Mouse (Mus musculus): ENCODE data around the gene Itpkb. TPM values are rescaled to one million over a fixed set of nuclear protein-coding genes. Genes with fewer than 3 reads are reported as not detected.
A peak's percentile ranks its signal among the peaks of the same experiment; 100 is the strongest.

Gene Itpkb
- 36.8 and 40.6 TPM in 2 replicates for polyA plus RNA-seq (2012; ENCODE audit: insufficient read depth, low replicate concordance)

DNA sequence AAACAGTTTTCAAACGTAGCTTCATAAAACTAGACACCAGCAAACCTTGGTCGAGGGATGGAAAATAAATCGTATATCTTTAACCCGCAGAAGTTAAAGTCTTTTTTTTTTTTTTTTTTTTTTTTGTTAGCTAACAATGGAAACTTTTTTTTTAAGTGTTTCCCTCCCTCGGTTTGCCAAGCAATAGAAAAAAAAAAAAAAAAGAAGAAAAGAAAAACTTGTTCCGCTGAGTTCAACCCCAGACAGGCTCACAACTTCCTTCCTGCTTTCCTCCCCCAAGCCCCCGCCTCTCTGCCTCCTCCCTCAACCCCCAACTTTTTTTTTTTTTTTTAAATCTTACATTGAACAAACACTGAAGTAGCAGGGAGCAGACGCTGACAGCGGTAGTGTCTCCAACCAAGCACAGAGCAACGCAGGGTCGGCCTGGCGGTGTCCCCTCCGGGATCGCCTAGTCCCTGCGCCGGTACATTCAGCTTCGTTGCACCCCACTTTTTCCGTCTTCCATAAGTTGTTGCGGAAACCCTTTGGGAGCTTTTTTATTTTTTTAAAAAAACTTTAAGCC, at the start of gene Itpkb:
Gene Itpkb, plus strand, starts transcription at position 341 of the 562 bp plus-strand sequence.
- H3K36me3 ChIP-seq (replicated peaks; ENCODE audit: low read length) = peaks cover 34% of the 10 kb centered on the region
- TF ChIP-seq FLI1 (IDR thresholded peaks at IDR 0.05; ENCODE audit: low read length) (no peak), GATA1 (IDR thresholded peaks at IDR 0.05; ENCODE audit: borderline replicate concordance, low read length) (no peak)
- H3K27me3 ChIP-seq (replicated peaks) = no peaks in the 10 kb centered on the region
- peak within 1 kb of the TSS; percentile 100 for H3K4me3 ChIP-seq (replicated peaks)
- peaks cover 67% of the 10 kb centered on the region for H3K4me1 ChIP-seq
- H3K9me3 ChIP-seq = no peaks in the 10 kb centered on the region

DNA sequence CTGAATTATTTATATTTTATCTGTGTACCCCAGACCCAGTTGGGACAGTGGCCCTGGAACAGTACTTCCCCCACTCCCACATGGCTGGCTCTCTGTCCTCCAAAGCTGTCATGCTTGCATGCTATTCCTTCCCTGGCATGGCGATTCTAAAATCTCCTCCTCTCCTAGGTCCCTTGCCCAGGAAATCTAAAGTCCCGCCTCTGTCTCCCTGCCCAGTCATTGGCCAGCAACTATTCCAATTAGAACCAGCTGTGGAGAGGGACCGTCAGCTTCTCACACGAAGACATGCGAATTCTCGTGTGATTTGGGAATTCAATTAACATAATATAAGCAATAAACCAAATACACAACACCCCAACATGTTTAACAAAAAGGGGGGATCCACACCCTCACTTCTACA, 47.7 kb upstream of the Itpkb start:
- peaks cover 5% of the 10 kb centered on the region; the same call in 1 of the 2 replicates for H3K9me3 ChIP-seq
- H3K4me3 ChIP-seq (replicated peaks) = no peak overlapping the region
- H3K36me3 ChIP-seq (replicated peaks; ENCODE audit: low read length) = no peaks in the 10 kb centered on the region
- H3K4me1 ChIP-seq = peaks cover 74% of the 10 kb centered on the region
- TF ChIP-seq GATA1 (IDR thresholded peaks at IDR 0.05; ENCODE audit: borderline replicate concordance, low read length) = no peak
- peaks cover 9% of the 10 kb centered on the region for H3K27me3 ChIP-seq (replicated peaks)

DNA sequence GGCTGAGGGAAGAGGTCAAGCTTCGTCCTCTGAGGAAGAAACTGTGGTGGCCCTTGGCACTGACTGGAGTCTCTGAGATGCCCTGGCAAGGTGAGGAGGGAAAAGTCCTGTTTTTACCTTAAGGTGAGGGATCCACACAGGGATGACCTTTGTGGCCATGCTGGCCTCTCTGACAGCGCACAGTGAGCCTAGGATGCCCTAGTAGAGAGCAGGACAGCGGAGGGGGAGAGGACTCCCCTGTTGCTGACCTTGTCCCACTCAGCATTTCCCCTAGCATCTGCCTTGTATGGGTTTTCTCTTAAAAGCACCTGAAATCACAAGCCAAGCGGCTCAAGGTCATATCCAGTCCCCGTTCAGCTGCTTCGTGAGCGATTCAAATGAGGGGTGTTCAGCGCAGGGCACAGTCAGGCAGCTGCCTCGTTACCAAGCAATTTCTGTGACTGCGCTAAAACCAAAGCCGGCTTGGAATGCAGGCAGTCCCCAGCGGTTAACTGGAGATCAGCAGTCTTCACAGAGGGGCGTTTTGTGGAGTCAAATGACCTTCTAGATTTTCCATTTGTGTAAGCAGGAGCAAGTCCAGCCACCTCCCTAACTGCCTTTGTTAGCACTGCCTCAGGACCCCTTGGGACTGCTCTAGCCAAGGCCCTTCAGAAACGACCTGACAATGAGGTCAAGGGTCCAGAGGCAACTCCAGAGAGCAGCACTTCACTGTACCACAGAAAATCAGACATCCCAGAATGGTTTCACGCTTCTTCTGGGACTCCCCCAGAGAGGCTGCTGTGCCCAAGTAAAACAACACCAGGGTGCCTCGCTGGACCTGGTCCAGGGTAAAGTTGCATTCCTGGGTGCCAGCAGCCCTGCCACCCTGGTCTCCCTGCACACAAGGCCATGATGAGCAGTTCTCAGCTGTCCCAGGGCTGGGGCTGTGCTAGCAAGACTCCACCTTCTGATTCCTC, 46.2 kb upstream of the Itpkb start:
- peaks cover 5% of the 10 kb centered on the region; the same call in 1 of the 2 replicates for H3K9me3 ChIP-seq

DNA sequence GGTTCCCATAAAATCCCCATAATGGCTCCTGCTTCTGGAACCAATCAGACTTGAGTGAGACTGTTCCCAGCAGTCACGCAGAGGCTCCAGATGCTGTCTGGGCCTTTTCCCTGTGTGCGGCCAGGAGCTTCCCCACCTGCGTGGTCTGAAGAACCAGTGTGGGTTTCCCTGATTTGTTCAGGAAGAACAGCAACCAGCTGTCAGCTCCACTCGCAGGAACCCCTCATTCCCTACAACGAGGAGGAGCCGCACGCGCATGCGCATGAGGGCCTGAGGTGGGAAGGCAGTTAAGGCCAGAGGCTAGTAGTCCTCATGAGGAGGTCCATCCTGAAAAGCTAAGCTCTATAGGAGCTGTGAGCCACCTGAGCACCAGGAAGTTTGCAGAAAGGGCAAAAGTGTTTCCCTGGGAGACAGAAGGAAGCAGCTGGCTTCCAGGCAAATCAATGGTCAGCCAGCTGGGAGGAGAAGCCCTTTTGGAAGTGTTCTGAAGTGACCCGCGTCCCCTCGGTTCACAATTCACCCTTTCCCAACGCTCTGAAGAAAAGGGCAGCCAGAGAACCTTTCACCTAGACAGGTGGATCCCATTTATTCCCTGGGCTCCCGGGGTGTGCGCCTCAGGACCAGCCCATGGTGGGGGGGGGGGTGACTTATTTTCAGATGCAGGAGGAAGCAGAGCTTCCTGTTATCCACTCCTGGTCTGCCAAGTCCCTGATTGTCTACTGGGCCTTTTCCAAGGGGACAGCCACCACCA, 44.0 kb upstream of the Itpkb start:
- Histone ChIP-seq H3K4me3 (replicated peaks) (no peak overlapping the region), H3K9me3 (peaks cover 5% of the 10 kb centered on the region; the same call in 1 of the 2 replicates), H3K4me1 (peaks cover 67% of the 10 kb centered on the region), H3K36me3 (replicated peaks; ENCODE audit: low read length) (no peaks in the 10 kb centered on the region), H3K27me3 (replicated peaks) (peaks cover 9% of the 10 kb centered on the region)
- TF ChIP-seq FLI1 (IDR thresholded peaks at IDR 0.05; ENCODE audit: low read length) (no peak), GATA1 (IDR thresholded peaks at IDR 0.05; ENCODE audit: borderline replicate concordance, low read length) (no peak)

More for the DNA sequence above, 46.2 kb upstream of the Itpkb start:
- Histone ChIP-seq H3K36me3 (replicated peaks; ENCODE audit: low read length) (no peaks in the 10 kb centered on the region), H3K27me3 (replicated peaks) (peaks cover 9% of the 10 kb centered on the region), H3K4me3 (replicated peaks) (peak overlapping the region; percentile 64), H3K4me1 (peaks cover 74% of the 10 kb centered on the region)
- no peak for TF ChIP-seq GATA1 (IDR thresholded peaks at IDR 0.05; ENCODE audit: borderline replicate concordance, low read length)
- no peak for TF ChIP-seq FLI1 (IDR thresholded peaks at IDR 0.05; ENCODE audit: low read length)

DNA sequence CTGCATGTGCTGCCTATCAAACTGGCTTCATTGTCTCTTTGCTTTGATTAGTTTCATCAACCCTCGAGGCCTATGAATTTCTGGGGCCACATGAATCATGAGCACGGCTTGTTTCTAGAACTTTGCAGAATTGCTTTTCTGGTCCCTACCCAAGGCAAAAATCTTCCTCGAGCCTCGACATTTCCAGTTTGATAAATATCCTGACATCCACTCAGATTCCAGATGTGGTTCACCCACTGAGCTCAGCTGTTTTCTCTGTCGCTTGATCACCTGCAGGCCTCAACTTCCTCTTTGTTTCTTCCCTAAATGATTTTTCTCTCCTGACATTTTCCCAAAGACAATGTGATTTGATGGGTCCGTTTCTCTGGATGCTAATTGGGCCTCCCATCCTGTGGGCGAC, 42.1 kb upstream of the Itpkb start:
- Histone ChIP-seq H3K4me1 (peaks cover 77% of the 10 kb centered on the region), H3K4me3 (replicated peaks) (no peak overlapping the region), H3K27me3 (replicated peaks) (peaks cover 9% of the 10 kb centered on the region), H3K9me3 (no peaks in the 10 kb centered on the region), H3K36me3 (replicated peaks; ENCODE audit: low read length) (no peaks in the 10 kb centered on the region)
- TF ChIP-seq GATA1 (IDR thresholded peaks at IDR 0.05; ENCODE audit: borderline replicate concordance, low read length) (no peak), FLI1 (IDR thresholded peaks at IDR 0.05; ENCODE audit: low read length) (no peak)

DNA sequence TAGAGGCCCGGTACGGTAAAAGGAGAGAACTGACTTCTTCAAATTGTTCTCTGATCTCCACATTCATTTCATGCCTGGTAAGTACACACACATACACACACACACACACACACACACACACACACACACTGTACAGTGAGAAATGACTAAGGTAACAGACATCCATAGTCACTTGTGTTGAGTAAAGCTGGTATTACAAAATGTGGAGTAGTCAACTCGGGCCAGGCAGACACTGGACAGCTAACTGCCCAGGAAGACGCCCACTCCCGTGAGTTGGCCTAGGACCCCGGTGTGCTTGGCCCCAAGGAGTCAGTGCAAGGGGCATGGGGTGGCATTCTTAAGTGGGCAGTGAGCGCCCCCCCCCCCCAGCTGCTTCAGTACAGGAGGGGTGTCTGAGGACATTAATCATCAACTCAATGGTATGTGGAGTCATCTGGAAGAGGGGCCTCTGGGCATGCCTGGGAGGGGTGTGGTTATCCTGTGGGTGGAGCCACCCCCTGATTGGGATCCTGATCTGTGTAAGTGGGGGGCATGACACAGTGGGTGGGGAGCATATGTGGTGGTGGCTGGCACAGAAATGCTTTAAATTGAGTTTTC, 41.3 kb upstream of the Itpkb start:
- H3K36me3 ChIP-seq (replicated peaks; ENCODE audit: low read length) = no peaks in the 10 kb centered on the region
- peak overlapping the region; percentile 23 for H3K4me3 ChIP-seq (replicated peaks)
- TF ChIP-seq FLI1 (IDR thresholded peaks at IDR 0.05; ENCODE audit: low read length) (no peak), GATA1 (IDR thresholded peaks at IDR 0.05; ENCODE audit: borderline replicate concordance, low read length) (no peak)
- peaks cover 78% of the 10 kb centered on the region for H3K4me1 ChIP-seq
- H3K9me3 ChIP-seq = no peaks in the 10 kb centered on the region
- H3K27me3 ChIP-seq (replicated peaks) = peaks cover 4% of the 10 kb centered on the region

DNA sequence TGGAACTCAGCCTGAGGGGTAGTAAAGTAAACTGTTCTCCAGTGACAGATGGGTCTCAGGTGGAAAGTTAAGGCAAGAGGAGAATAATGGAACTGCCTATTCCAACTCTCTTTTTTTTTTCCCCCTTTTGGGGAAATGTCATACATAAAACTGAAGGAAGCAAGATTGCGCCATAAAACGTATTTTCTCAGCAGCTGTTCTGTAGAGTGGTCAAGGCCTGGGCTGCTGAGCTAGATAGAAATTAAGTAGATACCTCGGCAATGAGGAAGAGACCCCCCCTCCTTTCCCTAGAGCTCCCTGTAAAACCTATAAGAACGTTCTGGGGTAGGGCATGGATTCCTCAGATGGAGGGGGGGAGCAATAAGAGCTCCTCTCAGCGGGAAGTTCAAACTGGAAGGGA, 40.5 kb upstream of the Itpkb start:
- peaks cover 70% of the 10 kb centered on the region for H3K4me1 ChIP-seq
- H3K9me3 ChIP-seq = no peaks in the 10 kb centered on the region
- no peaks in the 10 kb centered on the region for H3K27me3 ChIP-seq (replicated peaks)
- H3K36me3 ChIP-seq (replicated peaks; ENCODE audit: low read length) = no peaks in the 10 kb centered on the region
- TF ChIP-seq GATA1 (IDR thresholded peaks at IDR 0.05; ENCODE audit: borderline replicate concordance, low read length) = no peak
- no peak for TF ChIP-seq FLI1 (IDR thresholded peaks at IDR 0.05; ENCODE audit: low read length)
- no peak overlapping the region for H3K4me3 ChIP-seq (replicated peaks)

DNA sequence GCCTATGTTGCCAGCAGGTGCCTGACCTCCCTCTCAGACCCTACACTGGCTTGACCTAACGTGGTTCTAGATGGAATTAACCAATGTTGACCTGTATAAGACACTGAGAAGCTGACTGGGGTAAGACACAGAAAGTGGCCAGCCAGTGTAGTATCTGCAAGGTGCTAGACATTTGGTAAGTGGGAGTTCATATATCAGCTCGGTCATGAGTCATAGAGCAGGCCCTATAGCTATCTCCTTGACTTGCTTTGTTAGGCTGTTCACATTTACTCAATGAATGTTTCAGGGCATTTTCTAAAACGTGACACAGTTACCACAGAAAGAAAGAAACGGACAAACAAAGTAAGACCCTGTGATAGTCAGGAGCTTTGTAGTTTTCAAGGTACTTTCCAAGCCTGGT, 39.9 kb upstream of the Itpkb start:
- H3K4me3 ChIP-seq (replicated peaks) = no peak overlapping the region
- H3K36me3 ChIP-seq (replicated peaks; ENCODE audit: low read length) = no peaks in the 10 kb centered on the region
- peaks cover 64% of the 10 kb centered on the region for H3K4me1 ChIP-seq
- H3K27me3 ChIP-seq (replicated peaks) = no peaks in the 10 kb centered on the region
- H3K9me3 ChIP-seq = no peaks in the 10 kb centered on the region
- no peak for TF ChIP-seq FLI1 (IDR thresholded peaks at IDR 0.05; ENCODE audit: low read length)
- no peak for TF ChIP-seq GATA1 (IDR thresholded peaks at IDR 0.05; ENCODE audit: borderline replicate concordance, low read length)

DNA sequence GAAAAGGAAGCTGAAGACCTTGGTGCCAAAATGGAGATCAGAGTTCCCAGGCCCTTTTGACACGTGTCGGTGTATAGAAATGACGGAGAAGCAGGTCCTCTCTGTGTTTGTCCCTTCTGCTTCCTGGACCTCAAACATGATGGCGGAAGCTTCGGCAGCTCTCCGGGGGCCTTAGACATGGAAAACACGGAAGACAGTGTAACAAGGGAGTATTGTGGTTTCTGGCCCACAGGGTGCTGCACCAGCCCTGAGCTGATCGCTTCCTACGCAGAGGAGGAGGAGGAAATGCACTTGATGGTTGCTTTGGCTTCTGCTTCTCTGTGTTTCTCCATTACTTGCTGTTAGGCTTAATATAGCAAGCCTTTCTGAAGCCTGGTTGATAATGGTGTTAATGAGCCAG, 34.2 kb upstream of the Itpkb start:
- Histone ChIP-seq H3K27me3 (replicated peaks) (no peaks in the 10 kb centered on the region), H3K4me1 (peaks cover 77% of the 10 kb centered on the region), H3K4me3 (replicated peaks) (peak overlapping the region; percentile 38), H3K36me3 (replicated peaks; ENCODE audit: low read length) (no peaks in the 10 kb centered on the region), H3K9me3 (no peaks in the 10 kb centered on the region)
- TF ChIP-seq GATA1 (IDR thresholded peaks at IDR 0.05; ENCODE audit: borderline replicate concordance, low read length) (no peak), FLI1 (IDR thresholded peaks at IDR 0.05; ENCODE audit: low read length) (no peak)

All from megakaryocyte, embryonic 14.5 days (primary cell).